Mouse (Mus musculus): Measurements from ENCODE around the gene Ptpn9. TPM values are rescaled to one million over a fixed set of nuclear protein-coding genes. Genes with fewer than 3 reads are reported as not detected.

Gene Ptpn9
- polyA plus RNA-seq, 1 experiment from 2014 or later: 24.4 TPM

GRCm38 (mm10) chr9:57074822-57075603 lies 80.3 kb downstream of the Ptpn9 start:
- H3K9ac ChIP-seq (ENCODE audit: low read depth, low read length): peak overlapping the region; percentile 60
- peak overlapping the region; percentile 53 for H3K4me3 ChIP-seq (ENCODE audit: low read depth, low read length)
- no peaks in the 10 kb centered on the region for H3K27me3 ChIP-seq (ENCODE audit: control insufficient read depth, insufficient read depth, low read depth, low read length)
- ATAC-seq: no peak
- H3K9me3 ChIP-seq (replicated peaks; ENCODE audit: control insufficient read depth, low read length, poor library complexity, severe bottlenecking): no peaks in the 10 kb centered on the region
- no peaks in the 10 kb centered on the region for H3K36me3 ChIP-seq (ENCODE audit: control insufficient read depth, insufficient read depth, low read length)
- H3K4me1 ChIP-seq (ENCODE audit: control insufficient read depth, insufficient read depth, low read length): peaks cover 28% of the 10 kb centered on the region
- peak overlapping the region; percentile 91 for H3K4me2 ChIP-seq (ENCODE audit: low read length)
- 4% methylated on average over 17 of the region's 17 CpGs for WGBS
- H3K27ac ChIP-seq (ENCODE audit: low read length): peak overlapping the region; percentile 86

GRCm38 (mm10) chr9:57075681-57076381 lies 81.1 kb downstream of the Ptpn9 start:
- WGBS: under 1% methylated on average over 39 of the region's 43 CpGs
- Histone ChIP-seq H3K9me3 (replicated peaks; ENCODE audit: control insufficient read depth, low read length, poor library complexity, severe bottlenecking) (no peaks in the 10 kb centered on the region), H3K27me3 (ENCODE audit: control insufficient read depth, insufficient read depth, low read depth, low read length) (no peaks in the 10 kb centered on the region), H3K27ac (ENCODE audit: low read length) (peak overlapping the region; percentile 98), H3K4me2 (ENCODE audit: low read length) (peak overlapping the region; percentile 91), H3K36me3 (ENCODE audit: control insufficient read depth, insufficient read depth, low read length) (no peaks in the 10 kb centered on the region), H3K4me3 (ENCODE audit: low read depth, low read length) (peak overlapping the region; percentile 93), H3K9ac (ENCODE audit: low read depth, low read length) (peak overlapping the region; percentile 86), H3K4me1 (ENCODE audit: control insufficient read depth, insufficient read depth, low read length) (peaks cover 28% of the 10 kb centered on the region)
- ATAC-seq: peak; percentile 91

DNA sequence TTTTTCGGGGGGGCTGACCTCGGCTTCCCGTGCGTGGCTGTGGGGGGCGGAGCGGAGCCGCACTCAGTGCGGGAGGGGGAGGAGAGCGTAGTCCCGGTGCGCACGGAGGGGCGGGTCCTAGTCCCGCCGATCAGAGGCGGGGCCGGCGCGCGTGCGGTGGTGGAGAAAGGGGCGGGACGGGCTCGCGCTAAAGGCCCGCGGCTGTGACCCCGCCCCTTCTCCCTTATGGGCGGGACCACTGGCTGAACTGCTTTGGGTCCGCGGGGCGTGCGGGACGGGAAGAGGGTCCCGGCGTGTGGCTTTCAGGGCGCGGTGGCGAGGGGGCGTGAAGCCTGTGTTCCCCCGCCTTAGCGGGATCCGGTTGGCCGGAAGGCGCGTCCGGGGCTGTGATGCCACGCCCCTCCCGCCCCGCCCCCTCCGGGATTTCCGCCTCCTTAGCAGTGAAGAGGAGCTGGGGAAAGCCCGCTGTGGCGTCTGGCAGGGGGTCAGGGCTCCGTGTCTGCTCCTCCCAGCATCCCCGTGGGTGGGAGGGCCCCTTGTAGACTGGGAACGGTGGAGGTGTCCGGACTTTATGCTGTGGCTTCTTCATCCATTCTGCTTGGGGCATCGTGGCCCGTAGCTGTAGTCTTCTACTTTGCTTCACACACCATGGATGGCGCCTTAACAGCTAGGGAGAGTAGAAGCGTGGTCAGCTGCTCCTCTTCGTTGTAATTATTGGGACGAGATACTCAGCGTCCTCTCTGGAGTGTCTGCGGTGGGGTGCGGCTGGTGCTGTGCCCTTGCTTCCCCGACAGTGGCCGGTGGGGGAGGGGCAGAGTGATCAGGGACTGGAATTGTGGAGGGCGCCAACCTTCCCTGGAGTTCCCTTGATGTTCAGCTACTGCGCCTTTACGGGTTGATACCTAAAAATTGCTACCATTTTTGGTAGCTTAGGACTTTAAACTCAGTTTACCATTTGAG lies 82.3 kb downstream of the Ptpn9 start:
- Histone ChIP-seq H3K36me3 (ENCODE audit: control insufficient read depth, insufficient read depth, low read length) (no peaks in the 10 kb centered on the region), H3K4me2 (ENCODE audit: low read length) (peak overlapping the region; percentile 87), H3K9me3 (replicated peaks; ENCODE audit: control insufficient read depth, low read length, poor library complexity, severe bottlenecking) (no peaks in the 10 kb centered on the region), H3K9ac (ENCODE audit: low read depth, low read length) (peak overlapping the region; percentile 86), H3K27ac (ENCODE audit: low read length) (peak overlapping the region; percentile 98), H3K4me3 (ENCODE audit: low read depth, low read length) (peak overlapping the region; percentile 93), H3K27me3 (ENCODE audit: control insufficient read depth, insufficient read depth, low read depth, low read length) (no peaks in the 10 kb centered on the region), H3K4me1 (ENCODE audit: control insufficient read depth, insufficient read depth, low read length) (peaks cover 28% of the 10 kb centered on the region)
- ATAC-seq: peak; percentile 16
- under 1% methylated on average over 64 of the region's 72 CpGs for WGBS

DNA sequence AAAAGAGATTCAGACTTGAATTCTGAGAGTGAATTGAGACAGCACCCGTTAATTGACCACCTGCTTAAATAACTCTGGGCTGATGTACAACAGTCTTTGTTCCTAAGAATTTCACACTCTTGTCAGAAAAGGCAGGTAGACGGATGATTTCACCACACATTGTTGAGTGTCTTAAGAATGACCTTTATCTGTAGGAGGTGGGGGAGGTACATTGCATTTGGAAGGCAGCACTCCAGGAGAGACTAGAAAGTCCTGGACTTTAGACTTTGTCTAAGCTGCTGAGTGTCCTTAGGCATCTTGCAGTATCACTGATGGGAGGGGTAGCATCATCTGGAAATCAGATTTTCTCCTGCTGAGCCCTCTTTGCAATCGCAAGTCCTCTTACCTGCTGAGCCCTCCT lies 87.5 kb downstream of the Ptpn9 start:
- Histone ChIP-seq H3K9ac (ENCODE audit: low read depth, low read length) (no peak overlapping the region), H3K4me3 (ENCODE audit: low read depth, low read length) (no peak overlapping the region), H3K27ac (ENCODE audit: low read length) (no peak overlapping the region), H3K4me1 (ENCODE audit: control insufficient read depth, insufficient read depth, low read length) (peaks cover 11% of the 10 kb centered on the region), H3K9me3 (replicated peaks; ENCODE audit: control insufficient read depth, low read length, poor library complexity, severe bottlenecking) (no peaks in the 10 kb centered on the region), H3K27me3 (ENCODE audit: control insufficient read depth, insufficient read depth, low read depth, low read length) (no peaks in the 10 kb centered on the region), H3K36me3 (ENCODE audit: control insufficient read depth, insufficient read depth, low read length) (peaks cover 2% of the 10 kb centered on the region; the same call in 1 of the 2 replicates), H3K4me2 (ENCODE audit: low read length) (no peak overlapping the region)
- no peak for ATAC-seq
- 81% methylated on average over 3 of the region's 3 CpGs for WGBS

Other genes with a start within 250 kb of the Ptpn9 start
- 71.0 and 83.0 TPM in 2 replicates for gene Lingo1, start 198.5 kb upstream of the Ptpn9 start, polyA plus RNA-seq (2015; fragmentation: Nextera tagmentation; extraction: Ambion mirVana)
- gene Odf3l1, start 130.2 kb upstream of the Ptpn9 start, polyA plus RNA-seq (2015; fragmentation: Nextera tagmentation; extraction: Ambion mirVana): not detected in 2 replicates
- 7.3 and 7.8 TPM in 2 replicates for gene Cspg4, start 129.9 kb upstream of the Ptpn9 start, polyA plus RNA-seq (2015; fragmentation: Nextera tagmentation; extraction: Ambion mirVana)
- gene Snx33, start 66.6 kb upstream of the Ptpn9 start, polyA plus RNA-seq (2015; fragmentation: Nextera tagmentation; extraction: Ambion mirVana): 2.2 and 2.7 TPM in 2 replicates
- gene Imp3, start 57.4 kb upstream of the Ptpn9 start, polyA plus RNA-seq (2015; fragmentation: Nextera tagmentation; extraction: Ambion mirVana): 66.9 and 72.9 TPM in 2 replicates
- gene Snupn, start 44.0 kb upstream of the Ptpn9 start, polyA plus RNA-seq (2015; fragmentation: Nextera tagmentation; extraction: Ambion mirVana): 27.2 and 32.0 TPM in 2 replicates
- gene Sin3a, start 77.1 kb downstream of the Ptpn9 start, polyA plus RNA-seq (2015; fragmentation: Nextera tagmentation; extraction: Ambion mirVana): 21.8 and 22.1 TPM in 2 replicates
- 94.0 TPM in 2 replicates for gene Man2c1, start 135.8 kb downstream of the Ptpn9 start, polyA plus RNA-seq (2015; fragmentation: Nextera tagmentation; extraction: Ambion mirVana)
- gene Neil1, start 153.4 kb downstream of the Ptpn9 start, polyA plus RNA-seq (2015; fragmentation: Nextera tagmentation; extraction: Ambion mirVana): 8.2 and 8.6 TPM in 2 replicates
- 191 and 202 TPM in 2 replicates for gene Commd4, start 163.4 kb downstream of the Ptpn9 start, polyA plus RNA-seq (2015; fragmentation: Nextera tagmentation; extraction: Ambion mirVana)
- gene Trcg1, start 241.6 kb downstream of the Ptpn9 start, polyA plus RNA-seq (2015; fragmentation: Nextera tagmentation; extraction: Ambion mirVana): not detected in 2 replicates